Mouse (Mus musculus) midbrain, embryonic 16.5 days (tissue): ENCODE measurements around the gene Antxr2. TPM values are rescaled to one million over a fixed set of nuclear protein-coding genes. Genes with fewer than 3 reads are reported as not detected.

Experiments used
- ATAC-seq: fragments of 200-750 bp; cut with Nextera tagmentation; 2 replicates; pipeline ENCODE4 v1.8.0; 2017; ENCODE audit warnings: moderate TSS enrichment
- H3K27ac ChIP-seq: fragments of 300-500 bp; sonication (generic); 2 replicates; pipeline ENCODE4 v1.5.1; 2014; ENCODE audit warnings: mild to moderate bottlenecking, low read length, mixed read lengths
- H3K27me3 ChIP-seq: fragments of 300-500 bp; sonication (generic); 2 replicates; pipeline ENCODE4 v1.6.1; 2014; ENCODE audit warnings: low read depth, low read length, mixed read lengths; ENCODE audit not compliant: control insufficient read depth, insufficient read depth
- H3K36me3 ChIP-seq: fragments of 300-500 bp; sonication (generic); 2 replicates; pipeline ENCODE4 v1.6.1; 2014; ENCODE audit warnings: mild to moderate bottlenecking, low read length, moderate library complexity, mixed read lengths; ENCODE audit not compliant: control insufficient read depth, insufficient read depth
- H3K4me1 ChIP-seq: fragments of 300-500 bp; sonication (generic); 2 replicates; pipeline ENCODE4 v1.6.1; 2014; ENCODE audit warnings: mild to moderate bottlenecking, low read length, mixed read lengths; ENCODE audit not compliant: control insufficient read depth, insufficient read depth
- H3K4me2 ChIP-seq: fragments of 300-500 bp; sonication (generic); 2 replicates; pipeline ENCODE4 v1.6.1; 2014; ENCODE audit warnings: mild to moderate bottlenecking, low read length, mixed read lengths
- H3K4me3 ChIP-seq: fragments of 300-500 bp; sonication (generic); 2 replicates; pipeline ENCODE4 v1.5.1; 2014; ENCODE audit warnings: low read depth, mild to moderate bottlenecking, low read length, moderate library complexity, mixed read lengths
- H3K9ac ChIP-seq: fragments of 300-500 bp; sonication (generic); 2 replicates; pipeline ENCODE4 v1.6.1; 2014; ENCODE audit warnings: low read depth, low read length, mixed read lengths
- H3K9me3 ChIP-seq: fragments of 300-500 bp; sonication (generic); replicated peaks from 2 replicates; pipeline ENCODE4 v1.6.1; 2014; ENCODE audit warnings: mild to moderate bottlenecking, low read length, mixed read lengths; ENCODE audit not compliant: control insufficient read depth, poor library complexity, severe bottlenecking
- WGBS: fragments of 180-500 bp; shearing (Covaris S2); extraction: QIAGEN DNeasy Blood & Tissue Kit; methylation state at CpG from one replicate; pipeline ENCODE4 v1.1.7; 2014; 5-methylcytosine and 5-hydroxymethylcytosine counted together
- polyA plus RNA-seq: library from polyadenylated mRNA; unstranded; fragments of >200 nt; fragmentation: Nextera tagmentation; extraction: Ambion mirVana; gene quantifications from 2 replicates; pipeline ENCODE4 v1.2.1, GENCODE M21; 2015

The Antxr2 gene
- polyA plus RNA-seq, 1 experiment from 2014 or later = 2.4 TPM

DNA sequence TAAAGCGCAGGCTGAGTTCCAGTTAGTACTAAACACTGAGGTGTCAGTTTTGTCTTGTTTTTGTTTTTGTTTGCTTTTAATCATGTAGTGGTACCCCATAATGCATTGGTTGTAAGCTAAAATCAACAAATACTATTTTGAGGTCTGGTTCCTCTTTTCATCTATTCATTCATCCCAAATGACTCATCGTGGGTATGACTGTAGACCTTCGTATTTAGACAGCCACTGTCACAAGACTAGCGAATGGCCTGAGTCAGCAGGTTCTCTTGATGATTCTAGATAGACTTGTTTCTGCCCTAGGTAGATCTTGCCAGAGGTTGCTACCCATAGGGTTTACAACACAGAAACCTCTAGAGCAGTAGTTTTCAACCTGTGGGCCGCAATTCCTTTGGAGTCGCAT lies 116.9 kb downstream of the Antxr2 start:
- no peak overlapping the region for H3K4me2 ChIP-seq
- no peaks in the 10 kb centered on the region for H3K27me3 ChIP-seq
- no peaks in the 10 kb centered on the region for H3K9me3 ChIP-seq
- no peaks in the 10 kb centered on the region for H3K4me1 ChIP-seq
- ATAC-seq = no peak
- no peak overlapping the region for H3K9ac ChIP-seq
- H3K36me3 ChIP-seq = no peaks in the 10 kb centered on the region
- no peak overlapping the region for H3K4me3 ChIP-seq
- no peak overlapping the region for H3K27ac ChIP-seq
- 91% methylated on average over 6 of the region's 6 CpGs for WGBS

DNA sequence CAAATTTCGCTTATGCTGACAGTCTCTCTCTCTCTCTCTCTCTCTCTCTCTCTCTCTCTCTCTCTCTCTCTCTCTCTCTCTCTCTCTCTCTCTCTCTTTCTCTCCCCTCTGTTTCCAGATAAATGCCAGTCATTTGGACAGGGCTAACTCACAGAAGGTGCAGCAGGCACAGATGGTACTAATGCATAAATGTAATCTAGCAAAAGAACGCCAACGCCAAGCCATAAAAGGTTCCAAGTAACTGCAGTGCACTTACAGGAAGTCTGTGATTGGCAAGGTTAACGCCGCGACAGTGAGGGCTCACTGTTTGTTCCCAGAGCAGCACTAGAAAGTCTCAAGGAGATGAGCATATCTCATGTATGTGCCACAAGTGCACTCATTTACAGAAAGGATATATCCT lies 123.4 kb downstream of the Antxr2 start:
- H3K4me1 ChIP-seq = no peaks in the 10 kb centered on the region
- no peak for ATAC-seq
- no peak overlapping the region for H3K27ac ChIP-seq

DNA sequence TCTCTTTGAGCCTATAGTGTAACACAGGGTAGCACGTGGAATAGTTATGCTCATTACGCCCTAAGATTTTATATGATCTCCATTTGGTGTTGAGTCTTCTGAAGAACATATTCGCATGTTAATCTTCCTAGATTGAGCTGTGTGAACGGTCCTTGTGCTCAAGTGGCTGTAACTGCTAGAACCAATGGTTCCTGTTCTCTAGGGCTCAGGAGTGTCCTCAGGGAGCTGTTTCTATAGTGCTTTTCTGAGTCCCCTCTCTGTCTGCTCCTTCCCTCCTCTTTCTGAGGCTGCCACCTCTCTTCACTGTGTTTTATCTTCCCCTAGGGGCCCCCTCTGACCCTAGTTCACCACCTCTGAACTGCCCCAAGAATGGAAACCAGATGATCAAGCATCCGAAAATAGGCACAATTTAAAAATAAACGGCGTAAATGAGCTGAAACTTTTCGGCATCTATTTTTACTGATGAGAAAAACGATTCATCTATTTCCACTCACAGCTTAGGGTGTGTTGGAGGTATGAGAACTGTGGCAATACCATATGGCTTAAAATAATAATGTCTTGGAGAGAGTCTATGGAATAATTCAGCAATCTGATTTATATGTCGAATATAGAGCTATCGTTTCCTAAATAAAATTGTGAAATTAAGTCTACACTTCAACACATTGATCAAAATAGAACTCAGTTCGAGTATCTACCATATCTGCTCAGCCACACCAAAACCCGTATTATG lies 124.1 kb downstream of the Antxr2 start:
- Histone ChIP-seq H3K36me3 (no peaks in the 10 kb centered on the region), H3K4me3 (no peak overlapping the region), H3K27ac (no peak overlapping the region), H3K4me1 (no peaks in the 10 kb centered on the region), H3K9me3 (no peaks in the 10 kb centered on the region), H3K4me2 (no peak overlapping the region), H3K27me3 (no peaks in the 10 kb centered on the region), H3K9ac (no peak overlapping the region)
- no peak for ATAC-seq
- WGBS = 88% methylated on average over 13 of the region's 13 CpGs

More for the DNA sequence above, 123.4 kb downstream of the Antxr2 start:
- no peak overlapping the region for H3K4me2 ChIP-seq
- H3K27me3 ChIP-seq = no peaks in the 10 kb centered on the region
- 82% methylated on average over 6 of the region's 6 CpGs for WGBS
- no peaks in the 10 kb centered on the region for H3K9me3 ChIP-seq
- H3K9ac ChIP-seq = no peak overlapping the region
- no peaks in the 10 kb centered on the region for H3K36me3 ChIP-seq
- no peak overlapping the region for H3K4me3 ChIP-seq

DNA sequence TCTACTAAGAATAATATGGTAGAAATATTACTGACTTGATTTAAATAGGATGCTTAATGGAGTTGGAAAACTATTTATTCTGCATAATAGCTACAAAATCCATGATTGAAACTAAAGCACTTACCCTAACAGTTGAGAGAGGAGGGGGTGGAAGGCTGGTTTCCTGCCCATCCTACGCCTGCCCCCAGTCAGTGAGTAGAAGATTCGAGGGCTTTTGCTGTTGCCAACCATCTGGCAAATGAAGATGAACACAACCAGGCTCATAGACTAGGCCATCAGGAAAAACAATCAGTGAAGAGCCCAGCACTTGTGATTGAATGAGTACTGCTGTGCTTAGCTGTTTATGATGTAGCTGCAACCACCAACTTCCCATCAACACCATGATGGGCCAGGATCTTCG lies 125.0 kb downstream of the Antxr2 start:
- 92% methylated on average over 3 of the region's 3 CpGs for WGBS
- Histone ChIP-seq H3K4me2 (no peak overlapping the region), H3K9me3 (no peaks in the 10 kb centered on the region), H3K4me3 (no peak overlapping the region), H3K36me3 (no peaks in the 10 kb centered on the region), H3K27ac (no peak overlapping the region), H3K4me1 (no peaks in the 10 kb centered on the region), H3K9ac (no peak overlapping the region), H3K27me3 (no peaks in the 10 kb centered on the region)
- no peak for ATAC-seq

DNA sequence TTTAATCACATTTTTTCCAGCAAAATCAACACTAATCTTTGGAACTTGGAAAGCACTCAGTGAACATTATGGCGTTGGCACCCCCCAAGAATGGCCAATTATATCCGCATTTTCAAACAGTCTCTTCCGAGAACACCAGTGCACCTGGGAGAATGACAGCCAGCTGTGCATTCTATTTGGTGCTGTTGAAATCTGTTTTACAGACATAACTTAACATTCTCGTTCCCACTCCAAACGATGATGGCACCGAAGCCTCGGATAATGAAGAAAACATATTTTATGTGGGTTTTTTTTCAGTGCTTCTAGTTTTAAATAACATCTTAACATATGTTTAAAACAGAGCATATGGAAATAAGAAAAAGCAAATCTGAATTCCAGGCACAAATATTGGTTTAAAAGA lies 129.7 kb downstream of the Antxr2 start:
- WGBS = 78% methylated on average over 7 of the region's 7 CpGs
- no peaks in the 10 kb centered on the region for H3K4me1 ChIP-seq
- no peak overlapping the region for H3K4me3 ChIP-seq
- ATAC-seq = no peak
- H3K9me3 ChIP-seq = no peaks in the 10 kb centered on the region
- no peak overlapping the region for H3K9ac ChIP-seq
- H3K36me3 ChIP-seq = no peaks in the 10 kb centered on the region
- H3K27ac ChIP-seq = no peak overlapping the region
- no peak overlapping the region for H3K4me2 ChIP-seq
- no peaks in the 10 kb centered on the region for H3K27me3 ChIP-seq

DNA sequence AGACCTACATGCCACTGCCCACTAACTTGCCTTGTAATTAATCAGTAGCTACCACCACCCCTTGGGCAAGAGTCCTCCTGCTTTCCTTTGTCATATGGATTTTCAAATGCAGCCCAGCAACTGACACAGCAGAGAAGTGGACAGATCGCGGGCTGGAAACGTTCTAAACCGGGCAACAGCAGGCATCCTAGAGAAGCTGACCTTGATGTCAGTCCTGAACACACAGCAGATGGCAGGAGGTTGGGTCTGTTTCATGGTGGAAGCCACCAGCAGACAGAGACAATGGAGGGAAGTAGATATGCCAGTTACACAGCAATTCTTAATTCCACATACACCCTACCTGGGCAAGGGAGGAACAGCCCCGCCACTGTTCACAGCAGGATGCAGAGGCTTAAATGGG lies 131.5 kb downstream of the Antxr2 start:
- Histone ChIP-seq H3K36me3 (0 out of 2 replicates have a peak, but pooled peaks cover 2% of the 10 kb centered on the region), H3K4me2 (no peak overlapping the region), H3K4me1 (no peaks in the 10 kb centered on the region), H3K27me3 (no peaks in the 10 kb centered on the region), H3K4me3 (no peak overlapping the region), H3K9me3 (peaks cover 6% of the 10 kb centered on the region), H3K27ac (no peak overlapping the region), H3K9ac (no peak overlapping the region)
- no peak for ATAC-seq
- WGBS = 80% methylated on average over 5 of the region's 5 CpGs

DNA sequence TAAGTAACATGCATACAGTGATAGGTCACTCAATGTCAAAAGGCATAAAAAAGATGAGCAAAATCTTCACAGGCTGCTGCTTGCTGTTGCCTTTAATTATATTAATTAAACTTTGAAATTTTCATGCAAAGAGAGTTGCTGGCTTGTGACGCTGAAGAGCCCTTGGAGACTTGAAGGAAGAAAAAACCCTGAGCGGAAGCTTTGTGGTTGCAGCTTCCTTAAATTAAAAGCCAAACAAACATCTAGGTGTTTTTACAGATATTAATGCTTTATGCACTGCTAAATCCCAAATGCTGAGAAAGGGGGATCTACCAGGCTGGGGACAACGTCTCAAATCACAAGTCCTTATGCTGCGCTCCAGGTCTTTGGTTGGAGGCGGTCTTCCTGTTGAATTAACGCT lies 145.4 kb downstream of the Antxr2 start:
- no peak overlapping the region for H3K4me3 ChIP-seq
- H3K9ac ChIP-seq = no peak overlapping the region
- H3K4me2 ChIP-seq = no peak overlapping the region
- H3K27ac ChIP-seq = no peak overlapping the region
- H3K27me3 ChIP-seq = no peaks in the 10 kb centered on the region
- H3K9me3 ChIP-seq = no peaks in the 10 kb centered on the region
- no peaks in the 10 kb centered on the region for H3K36me3 ChIP-seq
- 91% methylated on average over 6 of the region's 6 CpGs for WGBS
- H3K4me1 ChIP-seq = no peaks in the 10 kb centered on the region
- no peak for ATAC-seq

DNA sequence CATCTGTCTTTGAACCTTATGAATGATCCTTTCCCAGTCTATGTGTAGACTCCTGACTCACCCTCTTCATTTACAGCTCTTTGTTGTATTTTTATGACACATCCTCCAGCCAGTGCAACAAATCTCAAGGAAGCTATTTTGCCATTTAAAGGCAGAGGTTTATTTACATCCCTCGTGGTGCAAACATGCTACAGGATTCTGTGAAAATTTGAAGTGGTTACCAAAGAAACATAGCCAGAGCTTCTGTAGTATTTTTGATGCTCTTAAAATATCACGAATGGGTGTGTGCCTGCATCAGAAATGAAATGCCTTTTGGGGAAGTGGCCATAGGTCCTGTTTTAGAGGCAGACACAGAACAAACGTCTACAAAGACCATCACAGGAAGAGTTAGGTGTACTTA lies 146.7 kb downstream of the Antxr2 start:
- no peak overlapping the region for H3K9ac ChIP-seq
- H3K36me3 ChIP-seq = no peaks in the 10 kb centered on the region
- ATAC-seq = no peak
- no peak overlapping the region for H3K4me3 ChIP-seq
- H3K27me3 ChIP-seq = no peaks in the 10 kb centered on the region
- no peak overlapping the region for H3K27ac ChIP-seq
- no peak overlapping the region for H3K4me2 ChIP-seq
- 89% methylated on average over 3 of the region's 3 CpGs for WGBS
- H3K4me1 ChIP-seq = no peaks in the 10 kb centered on the region
- no peaks in the 10 kb centered on the region for H3K9me3 ChIP-seq

DNA sequence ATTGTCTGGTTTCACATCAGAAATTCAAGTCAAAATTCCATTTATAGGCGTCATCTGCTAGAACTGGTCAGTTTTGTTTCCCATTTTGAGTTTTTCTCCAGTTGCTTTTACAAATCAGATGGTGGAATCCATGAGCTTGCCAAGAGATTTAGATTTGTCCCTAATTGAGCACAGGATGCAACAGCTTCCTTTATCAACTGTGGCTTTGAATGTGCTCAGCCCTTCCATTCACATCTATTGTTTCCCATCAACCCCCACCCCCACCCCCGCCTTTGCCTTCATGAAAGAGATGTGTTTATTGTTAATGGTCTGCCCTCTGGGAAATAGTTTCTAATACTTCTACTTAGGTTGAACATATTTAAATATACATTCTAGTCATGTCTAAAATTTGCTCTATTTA lies 149.4 kb downstream of the Antxr2 start:
- H3K4me3 ChIP-seq = no peak overlapping the region
- H3K9me3 ChIP-seq = no peaks in the 10 kb centered on the region
- 78% methylated on average over 2 of the region's 2 CpGs for WGBS
- H3K4me1 ChIP-seq = no peaks in the 10 kb centered on the region
- H3K9ac ChIP-seq = no peak overlapping the region
- H3K36me3 ChIP-seq = no peaks in the 10 kb centered on the region
- H3K4me2 ChIP-seq = no peak overlapping the region
- ATAC-seq = no peak
- no peaks in the 10 kb centered on the region for H3K27me3 ChIP-seq
- no peak overlapping the region for H3K27ac ChIP-seq
